Mouse (Mus musculus) myocyte (in vitro differentiated cells): Measurements from ENCODE around the gene Raver1.

Source experiments
- POLR2A ChIP-seq: IDR thresholded peaks from one replicate; pipeline ENCODE4 v1.6.1; 2011; ENCODE audit warnings: low read depth, mild to moderate bottlenecking, control low read depth, moderate library complexity; ENCODE audit not compliant: insufficient read length
- POLR2AphosphoS2 ChIP-seq: IDR thresholded peaks from one replicate; pipeline ENCODE4 v1.6.1; 2011; ENCODE audit warnings: low read depth, control low read depth; ENCODE audit not compliant: insufficient read length

GRCm38 (mm10) chr9:21031896-21032351 lies 59.9 kb downstream of the Raver1 start, which contains the start of gene Icam5:
- TF ChIP-seq POLR2A (no peak), POLR2AphosphoS2 (no peak)
